Comparison of ENCODE assay signal across 14 mouse cellular contexts in genomic region chr1:191880921-191881609, GRCm38 (mm10). TPM values are rescaled to one million over a fixed set of nuclear protein-coding genes. Genes with fewer than 3 reads are reported as not detected.
DNase-seq lines count a peak whose midpoint lies in the region; ATAC-seq lines count a peak whose summit lies in the region.
"Had no signal": no experiment of that assay in that cellular context is flagged by ENCODE, and none has a peak within 500 bp of the region (broad histone marks: within the 10 kb centered on the region; RNA-seq: fewer than 3 reads in every experiment).

No protein-coding gene starts in this region.

- H3K4me1 ChIP-seq in heart, embryonic 10.5 days = peaks cover 62% of the 10 kb centered on the region
- peaks cover 56% of the 10 kb centered on the region for H3K4me1 ChIP-seq in liver, embryonic 15.5 days (replicated peaks)
- H3K4me1 ChIP-seq in forebrain, embryonic 16.5 days (replicated peaks; ENCODE audit: control insufficient read depth, insufficient read depth, low read length) = peaks cover 4% of the 10 kb centered on the region; the same call in 1 of the 2 replicates
- H3K4me1 ChIP-seq: hindbrain, embryonic 12.5 days had no signal

- no peaks in the 10 kb centered on the region for H3K36me3 ChIP-seq in heart, embryonic 10.5 days
- no peaks in the 10 kb centered on the region for H3K36me3 ChIP-seq in liver, embryonic 15.5 days (replicated peaks)
- H3K36me3 ChIP-seq in forebrain, embryonic 16.5 days (ENCODE audit: control insufficient read depth, insufficient read depth) = no peaks in the 10 kb centered on the region
- H3K36me3 ChIP-seq: embryonic facial prominence, embryonic 15.5 days; hindbrain, embryonic 12.5 days had no signal

- peak; percentile 63 for ATAC-seq in common myeloid progenitor, adult 5-6 weeks (replicated peaks; ENCODE audit: low read depth, poor library complexity, severe bottlenecking)
- ATAC-seq in liver, embryonic 15.5 days (ENCODE audit: insufficient read depth) = no peak
- no peak for ATAC-seq in forebrain, embryonic 16.5 days

- H3K4me2 ChIP-seq in liver, embryonic 15.5 days = peak overlapping the region; percentile 46
- no peak overlapping the region for H3K4me2 ChIP-seq in forebrain, embryonic 16.5 days (ENCODE audit: low read length)
- H3K4me2 ChIP-seq: embryonic facial prominence, embryonic 15.5 days; hindbrain, embryonic 12.5 days had no signal

- no peaks in the 10 kb centered on the region for H3K9me3 ChIP-seq in heart, embryonic 10.5 days
- no peaks in the 10 kb centered on the region for H3K9me3 ChIP-seq in liver, embryonic 15.5 days (replicated peaks)
- H3K9me3 ChIP-seq in forebrain, embryonic 16.5 days (ENCODE audit: control insufficient read depth, low read length) = no peaks in the 10 kb centered on the region
- H3K9me3 ChIP-seq: embryonic facial prominence, embryonic 15.5 days; hindbrain, embryonic 12.5 days had no signal

- no peaks in the 10 kb centered on the region for H3K27me3 ChIP-seq in heart, embryonic 10.5 days (ENCODE audit: insufficient read depth, poor library complexity, severe bottlenecking)
- H3K27me3 ChIP-seq in liver, embryonic 15.5 days = peaks cover 27% of the 10 kb centered on the region
- no peaks in the 10 kb centered on the region for H3K27me3 ChIP-seq in forebrain, embryonic 16.5 days (replicated peaks; ENCODE audit: control insufficient read depth, insufficient read depth, low read length)
- H3K27me3 ChIP-seq: embryonic facial prominence, embryonic 15.5 days; hindbrain, embryonic 12.5 days had no signal

- H3K4me3 ChIP-seq in heart, embryonic 10.5 days = no peak overlapping the region
- H3K4me3 ChIP-seq in liver, embryonic 15.5 days (replicated peaks) = no peak overlapping the region
- no peak overlapping the region for H3K4me3 ChIP-seq in forebrain, embryonic 16.5 days (replicated peaks; ENCODE audit: low read length)
- H3K4me3 ChIP-seq: embryonic facial prominence, embryonic 15.5 days; hindbrain, embryonic 12.5 days had no signal

- peak overlapping the region; percentile 81 for H3K27ac ChIP-seq in heart, embryonic 10.5 days
- H3K27ac ChIP-seq in liver, embryonic 15.5 days (replicated peaks) = peak overlapping the region; percentile 61
- H3K27ac ChIP-seq in forebrain, embryonic 16.5 days (ENCODE audit: low read length) = no peak overlapping the region
- H3K27ac ChIP-seq: embryonic facial prominence, embryonic 15.5 days; hindbrain, embryonic 12.5 days had no signal

- intact Hi-C loops in heart, postnatal 25 days (cut with DNase I) = no loop called here

- no peak overlapping the region for H3K9ac ChIP-seq in liver, embryonic 15.5 days
- no peak overlapping the region for H3K9ac ChIP-seq in forebrain, embryonic 16.5 days (replicated peaks; ENCODE audit: low read depth, low read length)
- H3K9ac ChIP-seq: embryonic facial prominence, embryonic 15.5 days; hindbrain, embryonic 12.5 days had no signal

- WGBS in heart, embryonic 10.5 days = 58% methylated on average over 8 of the region's 8 CpGs
- WGBS in liver, embryonic 15.5 days (ENCODE audit: insufficient replicate concordance) = 16% methylated on average over 8 of the region's 8 CpGs
- 65% methylated on average over 8 of the region's 8 CpGs for WGBS in forebrain, embryonic 16.5 days

- no peak for DNase-seq in heart, embryonic 10.5 days (ENCODE audit: low spot score)
- no peak for DNase-seq in heart, postnatal 25 days (ENCODE audit: low spot score)
- DNase-seq in 416B (ENCODE audit: low read depth) = peak; percentile 41
- no peak for DNase-seq in layer of hippocampus, adult 11-12 months (ENCODE audit: low spot score)
- no peak for DNase-seq in ovary, adult 18-20 months (ENCODE audit: low spot score)
- DNase-seq: adrenal gland, adult 2 months; cerebellum, adult 18-20 months; lung, postnatal 4 days; retina, postnatal 1 day had no signal

RNA-seq across cellular contexts. Expression of gene Slc30a1, which starts 25.5 kb away (rescaled TPM):
- 1.8 and 2.5 TPM in 2 replicates for polyA plus RNA-seq in heart, embryonic 10.5 days (2016; fragmentation: Nextera tagmentation; extraction: Ambion mirVana)
- total RNA-seq in heart, postnatal 25 days (2021) = 10 to 100 TPM; 18.4 to 25.6 TPM
- 5.0 and 6.7 TPM in 2 replicates for total RNA-seq in common myeloid progenitor, adult 5-6 weeks (2017)
- polyA plus RNA-seq in liver, embryonic 15.5 days (2015; fragmentation: Nextera tagmentation; extraction: Ambion mirVana) = 3.6 and 4.2 TPM in 2 replicates
- polyA plus RNA-seq in forebrain, embryonic 16.5 days (2015; fragmentation: Nextera tagmentation; extraction: Ambion mirVana) = 2.4 and 2.7 TPM in 2 replicates

RNA-seq across cellular contexts. Expression of gene Nek2, which starts 59.8 kb away (rescaled TPM):
- polyA plus RNA-seq in heart, embryonic 10.5 days (2016; fragmentation: Nextera tagmentation; extraction: Ambion mirVana) = 41.4 and 43.0 TPM in 2 replicates
- total RNA-seq in heart, postnatal 25 days (2021) = under 1 TPM; 0.57 to 0.78 TPM
- total RNA-seq in common myeloid progenitor, adult 5-6 weeks (2017) = 37.5 TPM in 2 replicates
- polyA plus RNA-seq in liver, embryonic 15.5 days (2015; fragmentation: Nextera tagmentation; extraction: Ambion mirVana) = 33.5 and 34.1 TPM in 2 replicates
- 16.5 and 22.7 TPM in 2 replicates for polyA plus RNA-seq in forebrain, embryonic 16.5 days (2015; fragmentation: Nextera tagmentation; extraction: Ambion mirVana)
